Mouse (Mus musculus): ENCODE data around the gene Taok1.
"Not testable (repeated sequence)": the region's sequence is repeated elsewhere in the genome, so short reads cannot be mapped to it uniquely, and the experiment has no call there.

Gene Taok1

GRCm38 (mm10) chr11:77545261-77545660, 62.4 kb downstream of the Taok1 start:
- no peak for DNase-seq

GRCm38 (mm10) chr11:77532202-77532846, 75.3 kb downstream of the Taok1 start:
- DNase-seq, result no peak

- no peak for DNase-seq
Measured at GRCm38 (mm10) chr11:77530862-77531261, 76.8 kb downstream of the Taok1 start.

- DNase-seq, result no peak
Measured at GRCm38 (mm10) chr11:77529644-77530043, 78.0 kb downstream of the Taok1 start.

- DNase-seq, result not testable (repeated sequence)
Measured at GRCm38 (mm10) chr11:77528420-77528819, 79.2 kb downstream of the Taok1 start.

GRCm38 (mm10) chr11:77525804-77526486, 81.7 kb downstream of the Taok1 start:
- no peak for DNase-seq

- peak; percentile 63 for DNase-seq
Measured at GRCm38 (mm10) chr11:77520601-77521529, 86.8 kb downstream of the Taok1 start.

GRCm38 (mm10) chr11:77519043-77519442, 88.6 kb downstream of the Taok1 start, which contains the start of gene Gm10392:
Gene Gm10392 (minus strand): TSS chr11:77519198.
- peak; percentile 65 for DNase-seq

GRCm38 (mm10) chr11:77518051-77518798, 89.4 kb downstream of the Taok1 start:
- no peak for DNase-seq

GRCm38 (mm10) chr11:77516553-77517425, 90.8 kb downstream of the Taok1 start:
- DNase-seq, result no peak

- DNase-seq, result no peak
Measured at GRCm38 (mm10) chr11:77515637-77516552, 91.7 kb downstream of the Taok1 start, which contains the start of gene Trp53i13. Gene Trp53i13 (minus strand): TSS chr11:77515980.

GRCm38 (mm10) chr11:77514832-77515636, 92.6 kb downstream of the Taok1 start, which contains the start of gene Abhd15:
Gene Abhd15 (plus strand): TSS chr11:77515121.
- DNase-seq, result peak; percentile 91

GRCm38 (mm10) chr11:77514281-77514831, 93.3 kb downstream of the Taok1 start:
- DNase-seq, result no peak

- DNase-seq, result no peak
Measured at GRCm38 (mm10) chr11:77513811-77514170, 93.8 kb downstream of the Taok1 start.

GRCm38 (mm10) chr11:77512891-77513810, 94.5 kb downstream of the Taok1 start:
- peak; percentile 91 for DNase-seq

GRCm38 (mm10) chr11:77511336-77511735, 96.3 kb downstream of the Taok1 start:
- DNase-seq, result no peak

- peak; percentile 91 for DNase-seq
Measured at GRCm38 (mm10) chr11:77508068-77509021, 99.3 kb downstream of the Taok1 start.
